Mouse (Mus musculus): ENCODE results near the gene Ttll13.

Gene Ttll13

DNA sequence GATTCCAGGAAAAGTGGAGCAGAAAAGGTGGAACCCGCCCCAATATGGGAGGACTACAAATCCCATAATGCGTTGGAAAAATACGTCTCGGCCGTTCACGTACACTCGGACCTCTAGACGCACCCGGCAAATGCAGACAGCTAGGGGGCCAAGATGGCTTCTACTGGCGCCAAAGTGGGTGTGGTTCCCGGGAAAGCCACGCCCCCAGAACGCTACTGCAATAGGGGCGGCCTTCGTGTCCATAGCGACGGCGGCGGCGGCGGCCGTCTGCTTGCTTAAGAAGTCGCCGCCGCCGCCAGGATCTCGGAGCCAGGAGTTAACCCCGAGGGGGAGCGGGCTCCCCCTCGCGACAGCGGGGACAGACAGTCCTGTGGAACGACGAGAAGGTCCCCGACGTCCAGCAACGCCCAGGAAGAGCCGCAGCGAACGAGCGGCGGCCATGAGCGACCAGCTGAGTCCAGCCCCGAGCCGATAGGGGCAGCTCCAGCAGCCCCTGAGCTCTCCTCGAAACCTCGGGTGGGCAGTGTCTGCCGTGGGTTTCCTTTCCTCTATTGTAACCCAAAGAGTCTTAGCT is at the start of gene Ttll13:
Gene Ttll13 (plus strand): TSS at position 229 of the 574 bp plus-strand sequence.
- DNase-seq (ENCODE audit: low read depth) = peak; percentile 97

DNA sequence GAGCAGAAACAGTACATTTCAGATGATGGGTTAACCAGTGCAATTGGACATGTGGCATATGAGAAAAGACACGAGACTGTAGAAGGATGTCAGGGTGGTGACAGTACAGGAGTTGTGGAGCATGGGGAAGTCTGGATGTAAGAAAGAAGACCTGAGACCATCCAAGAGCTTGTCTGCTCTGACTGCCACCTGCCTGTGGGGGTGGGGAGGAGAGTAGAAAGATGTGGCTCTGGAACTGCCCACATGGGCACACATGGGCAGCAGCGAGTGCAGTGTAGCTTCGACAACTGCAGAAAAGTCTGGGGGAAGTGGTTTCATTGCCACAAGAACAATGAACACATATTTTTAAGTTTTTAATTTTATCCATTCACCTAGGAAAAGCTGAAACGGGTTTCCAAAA is 48.8 kb upstream of the Ttll13 start:
- no peak for DNase-seq (ENCODE audit: low read depth)

DNA sequence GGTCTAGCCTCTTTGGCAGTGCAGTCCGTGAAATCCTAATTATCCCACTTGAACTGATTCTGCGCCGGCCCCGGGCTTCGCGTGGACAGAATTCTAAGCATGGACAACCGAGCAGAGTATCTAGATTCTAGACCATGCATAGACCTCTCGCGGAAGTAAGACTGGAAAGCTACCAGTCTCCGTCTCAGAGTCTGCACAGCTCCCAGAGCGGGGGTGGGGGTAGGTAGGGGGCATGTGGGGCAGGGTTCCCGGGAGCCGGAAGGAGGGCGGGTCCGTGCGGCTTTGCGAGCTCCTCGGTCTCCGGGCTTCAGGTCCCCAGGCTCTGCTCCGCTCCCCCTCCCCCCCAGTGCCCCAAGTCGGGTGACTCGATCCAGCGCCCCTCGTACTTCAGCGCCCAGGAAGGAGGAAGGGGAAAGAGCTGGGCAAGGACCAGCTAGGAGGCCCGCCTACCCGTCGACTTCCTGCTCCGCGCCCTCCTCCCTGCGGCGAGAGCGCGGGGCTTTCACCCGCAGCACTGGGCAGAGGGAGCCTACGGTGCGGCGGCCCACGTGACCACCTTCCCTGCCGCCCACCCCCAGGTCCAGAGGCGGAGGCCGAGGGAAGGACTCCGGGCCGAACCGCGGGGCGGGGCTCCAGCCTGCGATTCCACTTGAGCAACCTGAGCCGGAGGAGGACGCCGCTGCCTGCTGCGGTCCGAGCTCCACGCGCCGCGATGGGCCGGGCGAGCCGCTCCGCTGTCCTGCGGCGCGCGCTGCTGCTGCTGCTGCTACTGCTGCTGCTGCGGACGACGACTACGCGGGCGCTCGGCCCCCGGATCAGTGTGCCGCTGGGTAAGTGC is 48.0 kb upstream of the Ttll13 start:
- no peak for DNase-seq (ENCODE audit: low read depth)

DNA sequence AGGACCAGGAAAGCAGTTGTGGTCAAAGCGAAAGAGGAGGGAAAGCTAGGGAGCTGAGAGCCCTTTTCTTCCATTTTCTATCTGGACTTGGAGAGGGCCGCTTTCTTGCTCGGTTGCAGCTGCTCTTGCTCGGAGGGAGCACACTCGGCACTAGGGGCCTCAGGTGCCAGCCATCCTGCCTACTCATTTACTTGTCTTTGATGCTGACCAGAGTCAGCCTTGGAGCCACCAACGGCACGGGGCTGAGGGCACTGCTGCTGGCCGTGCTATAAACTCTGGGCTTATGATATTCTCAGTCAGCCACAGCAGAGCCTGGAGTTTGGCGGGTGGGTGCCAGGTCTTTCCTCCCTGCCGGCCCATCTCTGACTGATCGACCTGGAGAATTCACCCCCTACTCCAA is 47.3 kb upstream of the Ttll13 start:
- no peak for DNase-seq (ENCODE audit: low read depth)

DNA sequence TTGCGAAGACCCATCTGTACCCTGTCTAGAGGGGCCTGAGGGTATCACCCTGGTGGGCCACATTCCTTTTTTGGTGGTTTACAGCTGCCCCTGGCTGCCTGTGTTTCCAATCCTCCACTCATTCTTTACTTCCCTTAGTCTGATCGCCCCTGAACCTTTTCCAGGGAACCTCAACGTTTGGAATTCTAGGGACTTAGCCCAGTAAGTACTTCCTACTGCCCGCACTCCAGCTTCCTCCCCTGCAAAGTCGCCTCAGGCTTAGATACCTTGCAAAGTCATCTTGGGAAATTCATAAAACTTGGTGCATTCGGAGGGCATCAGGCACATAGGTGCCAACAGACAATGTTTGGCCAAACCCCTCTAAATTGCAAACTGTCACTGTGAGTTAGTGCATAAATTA is 46.9 kb upstream of the Ttll13 start:
- DNase-seq (ENCODE audit: low read depth) = no peak

DNA sequence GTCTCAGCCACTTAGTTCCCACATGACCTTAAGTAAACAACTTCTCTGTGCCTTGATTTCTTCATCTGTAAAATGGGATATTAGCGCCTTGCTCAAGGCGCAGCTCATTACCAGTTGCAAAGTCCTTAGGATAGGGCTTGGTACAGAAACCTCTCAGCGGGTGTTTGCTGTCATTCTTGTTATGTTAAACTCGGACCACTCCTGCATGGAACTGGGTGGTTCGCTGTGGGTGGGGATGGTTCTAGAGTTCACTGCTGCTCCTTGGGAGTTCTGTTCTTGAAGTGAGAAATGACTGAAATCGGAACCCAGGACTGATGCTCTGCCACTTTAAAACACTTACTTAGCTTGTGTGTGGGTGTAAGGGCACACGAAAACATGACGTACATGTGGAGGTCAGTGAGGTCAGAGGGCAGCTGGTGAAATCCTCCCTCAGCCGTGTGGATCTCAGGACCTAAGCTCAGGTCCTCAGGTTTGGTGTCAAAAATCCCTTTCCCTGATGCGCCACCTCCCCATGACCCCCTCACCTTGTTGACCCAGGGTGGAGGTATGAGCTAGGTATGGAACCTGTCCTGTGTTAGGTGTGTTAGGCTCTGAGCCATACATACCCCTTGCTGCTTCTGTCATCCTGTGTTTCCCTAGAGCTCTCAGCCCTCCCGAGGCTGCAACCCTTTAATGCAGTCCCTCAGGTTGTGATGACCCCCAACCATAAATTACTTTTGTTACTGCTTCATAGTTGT is 46.2 kb upstream of the Ttll13 start:
- DNase-seq (ENCODE audit: low read depth) = no peak

DNA sequence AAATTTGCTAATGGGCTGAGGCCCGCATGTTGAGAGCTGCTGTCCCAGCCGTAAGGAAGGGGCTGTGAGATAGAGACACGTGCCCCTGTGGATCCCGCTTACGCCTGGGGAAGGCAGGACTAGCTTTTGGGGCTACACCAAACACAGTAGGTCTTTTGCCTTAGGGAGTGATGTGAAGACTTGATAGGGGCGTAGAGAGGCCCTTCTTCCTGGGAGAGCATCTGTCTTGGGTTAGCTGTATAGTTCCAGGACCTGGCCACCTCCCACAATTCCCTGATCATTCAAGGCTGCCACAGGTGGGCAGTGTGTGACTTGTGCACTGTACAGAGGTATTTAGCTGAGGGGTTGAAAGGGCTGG is 45.6 kb upstream of the Ttll13 start:
- DNase-seq (ENCODE audit: low read depth) = no peak

DNA sequence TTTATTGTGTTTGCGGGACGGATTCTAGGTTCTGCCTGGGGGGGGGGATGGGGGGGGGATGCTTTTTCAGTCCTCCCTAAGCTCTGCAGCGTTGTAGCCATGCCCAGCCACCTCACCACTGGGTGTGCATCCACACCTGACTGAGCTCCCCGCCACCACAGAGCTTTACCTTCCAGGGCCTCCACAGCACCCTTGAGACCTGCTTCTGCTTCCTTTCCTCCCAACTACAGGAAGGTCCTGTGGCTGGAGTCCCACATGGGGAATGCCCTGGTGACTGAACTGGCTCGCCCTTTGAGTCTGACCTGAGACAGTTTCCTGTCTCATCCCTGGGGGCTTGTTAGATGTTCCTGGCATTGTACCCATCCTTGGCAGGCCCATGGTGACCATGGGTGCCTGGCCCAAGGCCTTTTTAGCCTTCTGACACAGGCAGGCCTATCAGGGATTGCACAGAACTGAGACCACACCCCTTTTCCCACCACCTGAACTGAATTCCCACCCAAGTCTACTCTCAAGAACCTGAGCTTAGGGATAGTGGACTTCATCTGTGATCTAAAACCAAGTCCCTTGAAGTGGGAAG is 45.1 kb upstream of the Ttll13 start:
- DNase-seq (ENCODE audit: low read depth) = no peak

DNA sequence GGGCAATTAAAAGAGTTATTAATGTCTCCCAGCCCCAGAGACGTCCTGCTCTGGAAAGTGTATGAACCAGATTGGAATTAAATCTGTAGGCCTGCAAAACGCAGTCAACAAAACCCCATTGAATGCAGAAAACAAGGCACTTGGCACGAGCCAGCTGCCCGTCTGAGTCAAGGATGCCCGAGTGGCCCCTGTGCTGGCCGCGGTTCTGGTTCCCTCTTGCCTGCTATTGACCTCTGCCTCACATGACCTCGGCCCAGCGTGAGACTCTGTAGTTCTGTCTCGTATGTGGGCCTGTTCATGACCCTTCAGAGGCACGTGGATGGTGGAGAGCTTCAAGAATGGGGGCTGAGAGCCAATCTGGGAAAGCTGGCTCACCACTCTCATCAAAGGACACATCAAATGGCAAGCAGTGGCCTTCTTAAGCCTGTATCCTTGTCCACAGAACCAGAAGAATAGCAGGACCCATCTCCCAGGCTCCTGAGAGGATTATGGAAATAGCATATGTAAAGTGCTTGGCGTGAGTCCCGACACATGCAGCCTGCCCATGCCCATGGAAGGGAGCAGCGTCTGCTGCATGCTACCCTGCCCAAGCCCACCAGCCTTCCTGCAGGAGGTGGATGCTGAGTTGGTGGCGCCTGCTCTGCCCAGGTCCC is 44.2 kb upstream of the Ttll13 start:
- no peak for DNase-seq (ENCODE audit: low read depth)

DNA sequence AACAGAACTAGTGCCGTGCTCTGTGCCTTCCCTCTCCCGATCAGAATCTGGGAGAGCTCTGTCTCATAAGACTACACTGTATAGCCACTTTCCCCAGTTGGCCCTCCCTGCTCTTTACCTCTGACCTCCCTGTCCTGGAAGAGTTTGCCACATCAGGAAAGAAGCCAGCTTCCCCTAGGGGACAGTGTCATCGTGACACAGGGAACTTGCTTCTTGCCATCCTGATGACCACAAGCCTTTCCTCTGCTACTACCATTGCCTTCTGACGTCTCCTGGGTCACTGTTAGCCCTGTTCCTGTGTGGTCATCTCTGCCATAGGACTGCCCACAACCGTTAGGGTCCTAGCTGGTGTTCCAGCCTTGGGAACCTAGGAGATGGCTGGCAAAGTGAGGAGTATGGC is 43.2 kb upstream of the Ttll13 start:
- no peak for DNase-seq (ENCODE audit: low read depth)

DNA sequence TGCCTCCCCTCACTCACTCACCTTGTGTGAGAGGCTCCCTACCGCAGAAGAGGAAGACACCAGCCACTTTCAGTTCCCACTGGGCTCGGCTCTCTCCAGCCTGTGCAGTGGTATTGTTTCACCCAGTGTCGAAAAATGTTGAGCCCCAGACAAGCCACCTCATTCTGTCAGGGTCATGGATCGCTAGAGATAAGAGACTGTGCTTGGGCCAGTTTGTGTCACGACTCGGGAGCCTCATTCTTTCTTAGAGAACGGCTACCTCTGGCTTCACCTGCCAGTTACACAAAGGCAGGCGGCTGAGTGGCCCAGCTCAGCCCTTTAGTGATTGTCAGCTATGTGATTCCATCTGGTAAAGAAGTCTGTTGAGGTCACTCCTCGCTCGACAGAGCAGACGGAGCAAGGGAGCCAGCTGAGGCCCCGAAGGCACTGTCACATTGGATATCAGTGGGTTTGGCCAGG is 42.5 kb upstream of the Ttll13 start:
- DNase-seq (ENCODE audit: low read depth) = no peak

DNA sequence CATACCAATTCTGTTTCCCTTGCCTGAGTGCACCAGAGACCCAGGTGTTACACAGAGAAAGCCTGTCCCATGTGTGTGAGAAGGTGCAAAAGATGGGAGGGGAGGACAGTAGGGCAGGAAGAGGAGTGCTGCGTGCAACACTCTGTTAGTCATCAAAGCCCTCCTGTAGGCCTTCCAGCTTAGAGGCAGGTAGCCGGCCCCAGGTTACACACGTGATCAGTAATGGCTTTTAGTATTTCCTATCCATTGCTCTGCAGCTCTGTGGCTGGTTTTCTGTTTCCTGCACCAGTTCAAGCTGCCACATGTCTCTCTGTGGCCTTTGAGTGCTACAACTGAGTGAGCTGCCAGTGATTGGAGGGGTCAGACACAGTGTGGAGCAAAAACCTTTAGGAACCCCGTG is 41.8 kb upstream of the Ttll13 start:
- no peak for DNase-seq (ENCODE audit: low read depth)

DNA sequence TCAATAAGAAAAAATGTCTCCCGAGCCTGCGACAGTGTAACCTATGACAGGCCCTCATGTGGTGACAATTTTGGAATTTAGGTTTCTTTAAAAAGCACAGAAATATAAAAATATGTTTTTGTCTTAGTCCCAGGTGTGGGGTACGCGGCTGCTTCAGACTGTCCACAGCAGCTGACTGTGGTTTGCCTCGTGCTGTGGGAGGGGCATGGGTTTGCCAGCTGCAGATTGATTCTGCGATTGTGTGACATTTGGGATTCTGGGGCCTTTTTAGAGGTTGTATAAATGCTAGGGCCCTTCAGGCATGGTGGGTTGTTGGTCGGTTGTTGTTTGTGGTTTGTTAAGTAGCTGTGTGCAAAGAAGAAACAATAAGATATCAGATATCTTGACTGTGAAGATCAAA is 41.2 kb upstream of the Ttll13 start:
- DNase-seq (ENCODE audit: low read depth) = no peak

DNA sequence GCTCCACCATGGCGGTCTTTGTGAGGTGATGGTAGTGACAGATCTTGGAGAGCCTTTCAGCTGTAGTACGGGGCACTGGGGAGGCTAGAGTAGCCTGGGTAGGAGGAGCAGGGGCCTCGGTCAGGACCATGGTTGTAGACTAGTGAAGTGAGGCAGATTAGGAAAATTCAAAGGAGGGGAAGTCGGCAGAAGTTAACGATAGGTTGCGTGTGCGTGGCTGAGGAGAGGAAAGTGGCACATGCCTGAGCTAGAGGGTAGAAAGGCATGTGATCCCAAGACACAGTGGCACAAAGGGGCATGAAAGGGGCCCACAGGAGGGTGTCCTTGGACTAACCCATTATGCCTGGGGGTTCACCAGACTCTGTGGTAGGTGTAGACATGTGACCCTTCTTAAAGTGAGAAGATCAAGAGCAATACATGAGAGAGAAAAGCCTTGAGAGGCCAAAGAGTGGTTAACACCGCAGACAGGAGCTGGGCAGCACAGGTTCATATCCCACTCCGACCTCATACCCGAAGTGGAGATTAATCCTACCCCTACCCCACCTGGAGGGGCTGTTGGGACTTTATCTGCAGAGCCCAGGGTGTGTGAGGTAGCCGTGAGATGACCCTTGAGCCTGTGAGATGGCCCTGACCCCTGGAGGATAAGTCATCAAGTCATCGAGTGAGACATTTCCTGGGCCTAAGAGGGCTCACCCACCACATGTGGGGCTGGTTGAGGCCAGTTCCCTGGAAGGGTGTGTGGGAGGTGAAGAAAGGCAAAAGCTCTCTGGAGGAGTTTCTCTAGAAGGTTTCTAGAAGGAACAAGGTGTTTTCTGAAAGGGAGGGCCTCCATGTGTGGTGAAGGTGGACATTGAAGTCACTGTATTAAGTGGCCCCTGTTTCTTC is 40.2 kb upstream of the Ttll13 start:
- no peak for DNase-seq (ENCODE audit: low read depth)

DNA sequence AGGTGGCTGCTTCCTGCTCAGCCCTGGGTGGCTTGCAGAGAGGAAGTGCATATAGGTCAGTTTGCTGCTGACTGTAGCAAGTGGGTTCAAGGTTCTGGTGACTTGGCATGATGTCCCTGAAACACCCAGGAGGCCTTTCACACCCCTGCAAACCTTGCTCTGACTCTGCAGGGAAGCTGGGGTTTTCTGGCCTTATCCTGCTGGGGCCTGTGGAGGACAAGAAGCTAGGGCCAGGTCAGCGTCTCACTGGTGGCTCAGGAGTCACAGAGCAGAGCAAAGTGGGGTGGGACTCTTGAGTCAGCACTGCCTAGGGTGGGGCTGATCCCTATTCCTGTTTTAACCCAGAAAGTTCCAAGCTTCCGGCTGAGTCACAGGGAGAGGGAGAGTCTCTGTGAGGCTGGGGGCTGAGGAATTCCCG is 38.9 kb upstream of the Ttll13 start:
- no peak for DNase-seq (ENCODE audit: low read depth)

DNA sequence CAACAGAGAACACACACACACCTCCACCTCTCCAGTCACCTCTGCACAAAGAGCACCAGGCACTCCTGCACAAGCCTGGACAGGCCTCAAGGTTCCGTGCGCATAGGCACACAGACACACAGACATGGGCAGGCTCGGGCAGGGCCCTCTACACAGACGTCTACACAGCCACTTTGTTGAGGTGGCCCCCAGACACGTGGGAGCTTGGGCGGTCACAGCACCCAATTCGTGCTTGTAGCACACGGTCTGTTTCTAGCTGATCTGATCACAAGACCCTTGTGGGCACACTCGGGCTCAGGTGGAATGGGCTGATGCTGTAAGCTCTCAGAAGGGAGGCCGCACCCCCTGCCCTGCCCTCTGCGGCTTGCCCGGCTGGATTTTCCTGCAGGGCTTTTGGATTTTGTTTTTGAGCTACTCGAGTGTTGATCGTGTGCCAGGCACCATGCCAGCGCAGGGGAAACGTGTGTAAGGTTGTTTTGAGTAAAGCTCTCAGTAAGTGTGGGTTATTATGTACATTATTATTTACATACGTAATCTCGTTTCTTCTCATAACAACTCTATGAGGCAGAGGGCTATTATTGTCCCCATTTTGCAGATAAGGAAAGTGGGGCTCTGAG is 38.0 kb upstream of the Ttll13 start:
- DNase-seq (ENCODE audit: low read depth) = no peak

DNA sequence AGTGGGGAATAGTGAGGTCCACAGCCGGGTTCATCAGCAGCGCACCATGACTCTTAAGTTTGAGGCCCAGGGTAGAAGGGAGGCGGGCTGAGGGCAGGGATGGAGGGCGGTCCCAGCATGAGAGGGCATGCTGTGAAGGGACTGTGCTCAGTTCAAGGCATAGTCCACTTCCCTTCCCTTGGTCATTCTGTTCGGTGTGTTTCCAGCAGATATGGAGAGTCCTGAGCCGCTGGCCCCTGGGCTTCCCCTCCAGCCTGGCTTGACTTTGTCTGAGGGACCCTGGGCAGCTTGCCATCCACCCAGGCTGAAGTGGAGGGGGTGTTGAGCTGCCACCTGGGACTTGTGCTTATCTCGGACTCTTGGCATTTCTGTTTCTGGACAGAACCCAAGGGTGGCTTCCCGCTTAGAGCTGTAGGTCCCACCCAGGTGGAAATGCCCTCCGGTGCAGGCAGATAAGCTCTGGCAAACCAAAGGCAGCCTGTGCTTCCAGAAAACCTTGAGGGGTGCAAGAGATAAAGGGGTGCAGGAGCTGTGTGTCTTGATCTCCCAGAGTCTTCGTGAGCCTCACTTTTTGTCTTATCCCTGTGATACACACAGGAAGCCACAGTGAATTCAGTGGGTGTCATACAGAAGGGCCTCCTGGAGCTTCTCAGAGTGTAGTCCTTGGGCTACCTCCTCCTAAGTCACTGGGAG is 37.3 kb upstream of the Ttll13 start:
- DNase-seq (ENCODE audit: low read depth) = peak; percentile 70

DNA sequence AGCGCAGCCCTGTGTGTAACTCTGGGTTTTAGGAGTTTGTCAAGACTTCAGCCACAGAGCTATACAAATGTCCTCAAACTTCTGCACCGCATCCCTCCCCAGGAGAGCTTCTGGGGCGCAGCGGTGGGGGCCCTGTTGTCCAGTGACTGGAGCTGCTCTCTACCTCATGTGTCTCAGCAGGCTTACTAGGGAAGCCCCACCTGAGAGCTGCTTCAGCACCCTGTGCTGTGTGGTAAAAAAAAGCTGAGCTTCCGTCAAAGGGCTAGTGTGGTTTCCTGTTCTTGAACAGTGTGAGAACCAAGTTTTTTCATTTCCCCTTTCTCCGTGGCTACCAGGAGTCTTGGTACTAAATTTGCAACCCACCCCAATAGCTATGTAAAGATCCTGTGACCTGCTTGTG is 36.5 kb upstream of the Ttll13 start:
- DNase-seq (ENCODE audit: low read depth) = peak; percentile 70

DNA sequence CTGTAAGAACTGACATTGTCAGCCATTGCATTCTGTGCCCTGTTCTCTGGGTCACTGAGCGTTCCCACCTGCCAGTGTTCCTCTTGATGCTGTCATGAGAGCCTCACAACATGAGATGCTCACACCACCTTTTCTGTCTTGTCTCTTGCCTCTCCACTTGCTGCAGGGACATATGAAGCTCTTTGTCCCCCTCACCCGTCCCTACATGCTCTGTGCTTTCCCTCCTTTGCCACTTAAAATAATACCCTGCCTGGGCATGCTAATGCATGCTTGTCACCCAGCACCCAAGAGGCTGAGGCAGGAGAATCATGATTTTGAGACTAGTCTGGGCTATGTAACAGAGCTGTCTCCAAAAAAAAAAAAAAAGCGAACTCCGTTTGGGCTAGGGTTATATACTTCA is 35.2 kb upstream of the Ttll13 start:
- no peak for DNase-seq (ENCODE audit: low read depth)

DNA sequence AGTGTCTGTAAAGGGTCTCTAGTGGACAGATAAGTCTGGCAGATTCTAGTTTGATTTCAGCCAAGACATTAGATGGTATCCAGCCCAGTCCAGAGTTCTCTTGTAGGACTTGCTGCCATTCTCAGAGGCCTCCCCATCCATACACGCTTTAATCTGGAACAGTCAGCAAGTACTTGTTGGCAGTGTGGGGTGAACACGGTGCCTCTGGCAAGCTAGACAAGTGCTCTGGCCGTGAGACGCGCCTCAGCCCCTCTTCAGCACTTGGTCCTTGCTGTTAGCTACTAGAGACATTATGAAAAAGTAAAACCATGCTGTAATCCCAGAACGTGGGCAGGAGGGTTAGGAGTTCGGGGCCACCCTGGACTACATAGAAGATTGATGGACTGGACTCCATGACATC is 32.6 kb upstream of the Ttll13 start:
- no peak for DNase-seq (ENCODE audit: low read depth)

Data from c-Kit-positive CD71-negative TER-119-negative erythroid progenitor cells, embryonic 14.5 days (primary cell).